Mouse (Mus musculus): ENCODE measurements around the gene Slc25a39.

- TF ChIP-seq CTCF (IDR thresholded peaks at IDR 0.05; ENCODE audit: borderline replicate concordance, extremely low read depth, insufficient read depth, insufficient read length) (no peak), POLR2A (IDR thresholded peaks at IDR 0.05; ENCODE audit: borderline replicate concordance, extremely low read depth, insufficient read depth, insufficient read length, poor library complexity, severe bottlenecking) (no peak)
Measured at GRCm38 (mm10) chr11:102415034-102415802, 7.5 kb upstream of the Slc25a39 start.
